Mouse (Mus musculus) mouse trophoblast stem cell (cell line): ENCODE results near the gene Gm3854.
"Not testable (repeated sequence)": the region's sequence is repeated elsewhere in the genome, so short reads cannot be mapped to it uniquely, and the experiment has no call there.

ENCODE experiments used
- in situ Hi-C, 2 experiments: fragments of 300-500 bp; cut with MseI, MboI; formaldehyde crosslinking; loops; 2 replicates in 1 of 2; 3 replicates in 1 of 2; pipeline ENCODE4 v1.15.1; 2025

Gm3854 gene

GRCm38 (mm10) chr7:6343501-6344071 is at the start of gene Gm3854:
Gene Gm3854, plus strand, starts transcription at chr7:6343759.
- in situ Hi-C loops = no loop called here

- in situ Hi-C loops = not testable (repeated sequence)
Measured at GRCm38 (mm10) chr7:6300796-6301195, 42.8 kb upstream of the Gm3854 start.

GRCm38 (mm10) chr7:6330458-6331232 is 12.9 kb upstream of the Gm3854 start:
- in situ Hi-C loops = no loop called here

GRCm38 (mm10) chr7:6331233-6331956 is 12.2 kb upstream of the Gm3854 start, which contains the start of gene Zfp583:
Gene Zfp583, minus strand, starts transcription at chr7:6331285.
- in situ Hi-C loops = no loop called here

GRCm38 (mm10) chr7:6339865-6340264 is 3.7 kb upstream of the Gm3854 start:
- in situ Hi-C loops = no loop called here

- in situ Hi-C loops = no loop called here
Measured at GRCm38 (mm10) chr7:6344124-6344523, 565 bp downstream of the Gm3854 start.

GRCm38 (mm10) chr7:6358121-6358520 is 14.6 kb downstream of the Gm3854 start:
- in situ Hi-C loops = loop anchor here in 1 of 2 experiments (5.0 kb wide), 1 partner anchor 69 kb away; no protein-coding TSS in a partner anchor

- in situ Hi-C loops = loop anchor here in 1 of 2 experiments (5.0 kb wide), 1 partner anchor 68 kb away; no protein-coding TSS in a partner anchor
Measured at GRCm38 (mm10) chr7:6358937-6359590, 15.5 kb downstream of the Gm3854 start.

GRCm38 (mm10) chr7:6360477-6361060 is 17.0 kb downstream of the Gm3854 start:
- in situ Hi-C loops = loop anchor here in 1 of 2 experiments (5.0 kb wide), 1 partner anchor 72 kb away; no protein-coding TSS in a partner anchor

GRCm38 (mm10) chr7:6361756-6362155 is 18.2 kb downstream of the Gm3854 start:
- in situ Hi-C loops = loop anchor here in 1 of 2 experiments (5.0 kb wide), 1 partner anchor 71 kb away; no protein-coding TSS in a partner anchor

- in situ Hi-C loops = loop anchor here in 1 of 2 experiments (5.0 kb wide), 1 partner anchor 70 kb away; no protein-coding TSS in a partner anchor
Measured at GRCm38 (mm10) chr7:6362268-6363046, 18.9 kb downstream of the Gm3854 start.

GRCm38 (mm10) chr7:6363047-6363488 is 19.5 kb downstream of the Gm3854 start, which contains the start of gene Zfp78:
Gene Zfp78, plus strand, starts transcription at chr7:6363280.
- in situ Hi-C loops = loop anchor here in 1 of 2 experiments (5.0 kb wide), 1 partner anchor 69 kb away; no protein-coding TSS in a partner anchor

- in situ Hi-C loops = loop anchor here in 1 of 2 experiments (5.0 kb wide), 1 partner anchor 68 kb away; no protein-coding TSS in a partner anchor
Measured at GRCm38 (mm10) chr7:6364761-6365160, 21.2 kb downstream of the Gm3854 start.

GRCm38 (mm10) chr7:6367185-6367584 is 23.6 kb downstream of the Gm3854 start:
- in situ Hi-C loops = no loop called here

GRCm38 (mm10) chr7:6368146-6368545 is 24.6 kb downstream of the Gm3854 start:
- in situ Hi-C loops = not testable (repeated sequence)

GRCm38 (mm10) chr7:6369460-6369859 is 25.9 kb downstream of the Gm3854 start:
- in situ Hi-C loops = no loop called here

- in situ Hi-C loops = no loop called here
Measured at GRCm38 (mm10) chr7:6372993-6373392, 29.4 kb downstream of the Gm3854 start.

- in situ Hi-C loops = no loop called here
Measured at GRCm38 (mm10) chr7:6378441-6378840, 34.9 kb downstream of the Gm3854 start.

GRCm38 (mm10) chr7:6381431-6381830 is 37.9 kb downstream of the Gm3854 start:
- in situ Hi-C loops = no loop called here

GRCm38 (mm10) chr7:6383044-6383455 is 39.5 kb downstream of the Gm3854 start, which contains the start of gene Zfp28:
Gene Zfp28, plus strand, starts transcription at chr7:6383295.
- in situ Hi-C loops = no loop called here
